Mouse (Mus musculus): ENCODE measurements around the gene Bcat2. TPM values are rescaled to one million over a fixed set of nuclear protein-coding genes. Genes with fewer than 3 reads are reported as not detected.

Bcat2 gene
- total and polyA plus RNA-seq, 3 experiments, result 13.5 to 65.6 (median 30.9) TPM

DNA sequence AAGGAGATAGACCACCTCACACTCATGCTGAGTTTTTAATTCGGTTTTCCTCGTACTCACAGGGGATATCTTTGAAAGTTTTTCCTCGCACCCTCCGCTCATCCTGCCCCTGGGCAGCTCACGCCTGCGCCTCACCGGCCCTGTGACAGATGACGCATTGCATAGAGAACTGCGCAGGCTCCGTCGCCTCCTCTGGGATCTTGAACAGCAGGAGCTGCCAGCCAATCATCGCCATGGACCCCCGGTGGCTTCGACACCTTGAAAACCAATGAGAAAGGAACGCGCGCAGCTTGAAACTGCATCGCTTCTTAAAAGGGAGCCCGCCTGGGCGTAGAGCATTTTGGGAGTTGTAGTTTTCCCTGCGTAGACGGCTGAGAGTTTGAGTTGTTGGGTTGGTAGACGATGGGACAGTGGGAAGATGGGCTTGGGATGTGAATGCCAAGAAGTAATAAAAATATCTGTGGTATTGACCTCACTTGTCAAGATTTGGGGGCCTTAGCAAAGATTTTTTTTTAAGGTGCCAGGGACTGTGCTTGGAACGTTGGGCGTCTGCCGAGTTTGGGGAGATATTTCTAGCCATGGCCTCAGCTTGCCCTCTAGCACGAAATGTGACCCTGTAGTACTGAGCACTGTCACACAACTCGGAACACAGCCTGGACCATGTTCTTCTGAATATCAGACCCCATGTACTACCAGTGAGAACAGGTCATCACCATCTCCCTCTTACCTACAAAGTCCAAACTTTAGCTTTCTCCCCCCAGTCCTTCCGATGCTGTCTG is 68.9 kb downstream of the Bcat2 start:
- H3K27ac ChIP-seq (ENCODE audit: insufficient read depth, low read depth), result no peak overlapping the region
- H3K4me1 ChIP-seq (ENCODE audit: control insufficient read depth in 1 of 2, insufficient read depth in 2 of 2), result peaks cover 23 to 91% of the 10 kb centered on the region in 2 experiments
- TF ChIP-seq PAX5 (IDR thresholded peaks at IDR 0.05; ENCODE audit: low read length), result no peak
- no peak for TF ChIP-seq RAD21 (IDR thresholded peaks at IDR 0.05; ENCODE audit: low read depth, low read length)
- peak; percentile 22; the same call in 1 of the 2 replicates for TF ChIP-seq HCFC1 (IDR thresholded peaks at IDR 0.05; ENCODE audit: low read depth, low read length)
- TF ChIP-seq ETS1 (conservative IDR thresholded peaks at IDR 0.05; ENCODE audit: low read depth, low read length), result no peak
- H3K9ac ChIP-seq (ENCODE audit: insufficient read depth, low read depth), result no peak overlapping the region
- H3K9me3 ChIP-seq (replicated peaks; ENCODE audit: low read length), result peaks cover 10% of the 10 kb centered on the region
- H3K4me2 ChIP-seq (ENCODE audit: insufficient read depth, low read depth, poor library complexity, severe bottlenecking), result no peak overlapping the region
- no peaks in the 10 kb centered on the region for H3K79me2 ChIP-seq (replicated peaks; ENCODE audit: control insufficient read depth, extremely low read depth, insufficient read depth, poor library complexity, severe bottlenecking)
- dilution Hi-C loops (cut with MboI; ENCODE audit: extremely low pct_ligation_motif_present, extremely low pct_unique_long_range_greater_than_20kb, low sequenced_read_pairs), result no loop called here
- H3K36me3 ChIP-seq (replicated peaks in 1 of 2; ENCODE audit: control insufficient read depth in 1 of 2, insufficient read depth in 1 of 2, low read length in 1 of 2), result peaks cover 0 to 14% of the 10 kb centered on the region in 2 experiments
- no peak for DNase-seq (ENCODE audit: extremely low read depth)
- H3K27me3 ChIP-seq (replicated peaks), result no peaks in the 10 kb centered on the region
- no peak overlapping the region for H3K4me3 ChIP-seq (replicated peaks in 1 of 3; ENCODE audit: low read depth in 2 of 3, low read length in 2 of 3, poor library complexity in 1 of 3)
- in situ Hi-C loops (cut with MboI; ENCODE audit: low pct_ligation_motif_present, low pct_unique_long_range_greater_than_20kb, low sequenced_read_pairs), result loop anchor here (5.0 kb wide), 1 partner anchor 43 kb away; the partner anchor contains the start of gene Ntn5

Other genes with a start within 250 kb of the Bcat2 start
Only the 20 nearest of the 36 such genes appear.
- 224 and 253 TPM in 2 replicates for gene Ruvbl2, start 132.1 kb upstream of the Bcat2 start, total RNA-seq (2012; rRNA removed)
- gene Ruvbl2, start 132.1 kb upstream of the Bcat2 start, total RNA-seq (2014; rRNA removed), result 229 and 267 TPM in 2 replicates
- 253 and 277 TPM in 2 replicates for gene Ruvbl2, start 132.1 kb upstream of the Bcat2 start, polyA plus RNA-seq (2012; ENCODE audit: insufficient read length, low read depth)
- 142 and 164 TPM in 2 replicates for gene Ftl1, start 110.3 kb upstream of the Bcat2 start, total RNA-seq (2012; rRNA removed)
- gene Ftl1, start 110.3 kb upstream of the Bcat2 start, total RNA-seq (2014; rRNA removed), result 790 and 1,027 TPM in 2 replicates
- 31.2 and 60.3 TPM in 2 replicates for gene Ftl1, start 110.3 kb upstream of the Bcat2 start, polyA plus RNA-seq (2012; ENCODE audit: insufficient read length, low read depth)
- gene Bax, start 103.3 kb upstream of the Bcat2 start, total RNA-seq (2012; rRNA removed), result 232 and 233 TPM in 2 replicates
- 185 and 195 TPM in 2 replicates for gene Bax, start 103.3 kb upstream of the Bcat2 start, total RNA-seq (2014; rRNA removed)
- gene Bax, start 103.3 kb upstream of the Bcat2 start, polyA plus RNA-seq (2012; ENCODE audit: insufficient read length, low read depth), result 273 and 321 TPM in 2 replicates
- 0.13 and 0.17 TPM in 2 replicates for gene Tulp2, start 88.3 kb upstream of the Bcat2 start, total RNA-seq (2012; rRNA removed)
- gene Tulp2, start 88.3 kb upstream of the Bcat2 start, total RNA-seq (2014; rRNA removed), result not detected in 2 replicates
- not detected in 2 replicates for gene Tulp2, start 88.3 kb upstream of the Bcat2 start, polyA plus RNA-seq (2012; ENCODE audit: insufficient read length, low read depth)
- gene Gm45808, start 83.3 kb upstream of the Bcat2 start, total RNA-seq (2012; rRNA removed), result 5.0 and 5.7 TPM in 2 replicates
- gene Gm45808, start 83.3 kb upstream of the Bcat2 start, total RNA-seq (2014; rRNA removed), result 0.85 and 1.3 TPM in 2 replicates
- 2.2 TPM in 1 of 2 replicates, not detected in the other for gene Gm45808, start 83.3 kb upstream of the Bcat2 start, polyA plus RNA-seq (2012; ENCODE audit: insufficient read length, low read depth)
- gene Dhdh, start 81.3 kb upstream of the Bcat2 start, total RNA-seq (2012; rRNA removed), result 5.9 and 6.4 TPM in 2 replicates
- gene Dhdh, start 81.3 kb upstream of the Bcat2 start, total RNA-seq (2014; rRNA removed), result 7.1 and 7.2 TPM in 2 replicates
- gene Dhdh, start 81.3 kb upstream of the Bcat2 start, polyA plus RNA-seq (2012; ENCODE audit: insufficient read length, low read depth), result 15.3 and 18.0 TPM in 2 replicates
- 83.4 and 92.6 TPM in 2 replicates for gene Nucb1, start 59.7 kb upstream of the Bcat2 start, total RNA-seq (2012; rRNA removed)
- 40.8 and 46.2 TPM in 2 replicates for gene Nucb1, start 59.7 kb upstream of the Bcat2 start, total RNA-seq (2014; rRNA removed)
- gene Nucb1, start 59.7 kb upstream of the Bcat2 start, polyA plus RNA-seq (2012; ENCODE audit: insufficient read length, low read depth), result 90.4 and 129 TPM in 2 replicates
- 11.7 and 12.0 TPM in 2 replicates for gene Ppp1r15a, start 43.9 kb upstream of the Bcat2 start, total RNA-seq (2012; rRNA removed)
- gene Ppp1r15a, start 43.9 kb upstream of the Bcat2 start, total RNA-seq (2014; rRNA removed), result 12.5 and 13.9 TPM in 2 replicates
- gene Ppp1r15a, start 43.9 kb upstream of the Bcat2 start, polyA plus RNA-seq (2012; ENCODE audit: insufficient read length, low read depth), result 31.8 and 37.1 TPM in 2 replicates
- gene Plekha4, start 43.8 kb upstream of the Bcat2 start, total RNA-seq (2012; rRNA removed), result 0.25 TPM in 2 replicates
- gene Plekha4, start 43.8 kb upstream of the Bcat2 start, total RNA-seq (2014; rRNA removed), result 0.28 TPM in 1 of 2 replicates, not detected in the other
- 0.90 and 1.3 TPM in 2 replicates for gene Plekha4, start 43.8 kb upstream of the Bcat2 start, polyA plus RNA-seq (2012; ENCODE audit: insufficient read length, low read depth)
- not detected in 2 replicates for gene Hsd17b14, start 15.3 kb upstream of the Bcat2 start, total RNA-seq (2012; rRNA removed)
- gene Hsd17b14, start 15.3 kb upstream of the Bcat2 start, total RNA-seq (2014; rRNA removed), result not detected in 2 replicates
- 1.5 and 2.3 TPM in 2 replicates for gene Hsd17b14, start 15.3 kb upstream of the Bcat2 start, polyA plus RNA-seq (2012; ENCODE audit: insufficient read length, low read depth)
- 0.38 and 0.51 TPM in 2 replicates for gene Fgf21, start 45.3 kb downstream of the Bcat2 start, total RNA-seq (2012; rRNA removed)
- 0.72 and 0.86 TPM in 2 replicates for gene Fgf21, start 45.3 kb downstream of the Bcat2 start, total RNA-seq (2014; rRNA removed)
- 0.41 and 0.44 TPM in 2 replicates for gene Fgf21, start 45.3 kb downstream of the Bcat2 start, polyA plus RNA-seq (2012; ENCODE audit: insufficient read length, low read depth)
- gene Fut1, start 47.1 kb downstream of the Bcat2 start, total RNA-seq (2012; rRNA removed), result 1.3 and 6.4 TPM in 2 replicates
- gene Fut1, start 47.1 kb downstream of the Bcat2 start, total RNA-seq (2014; rRNA removed), result 1.8 and 2.5 TPM in 2 replicates
- gene Fut1, start 47.1 kb downstream of the Bcat2 start, polyA plus RNA-seq (2012; ENCODE audit: insufficient read length, low read depth), result 2.4 and 2.5 TPM in 2 replicates
- 0.08 and 0.21 TPM in 2 replicates for gene Izumo1, start 51.7 kb downstream of the Bcat2 start, total RNA-seq (2012; rRNA removed)
- gene Izumo1, start 51.7 kb downstream of the Bcat2 start, total RNA-seq (2014; rRNA removed), result 0.16 and 0.17 TPM in 2 replicates
- 0.34 and 0.44 TPM in 2 replicates for gene Izumo1, start 51.7 kb downstream of the Bcat2 start, polyA plus RNA-seq (2012; ENCODE audit: insufficient read length, low read depth)
- gene Rasip1, start 57.3 kb downstream of the Bcat2 start, total RNA-seq (2012; rRNA removed), result 2.4 and 2.9 TPM in 2 replicates
- gene Rasip1, start 57.3 kb downstream of the Bcat2 start, total RNA-seq (2014; rRNA removed), result 0.46 and 0.55 TPM in 2 replicates
- 0.76 and 0.77 TPM in 2 replicates for gene Rasip1, start 57.3 kb downstream of the Bcat2 start, polyA plus RNA-seq (2012; ENCODE audit: insufficient read length, low read depth)
- gene Mamstr, start 69.8 kb downstream of the Bcat2 start, total RNA-seq (2012; rRNA removed), result 0.04 and 0.17 TPM in 2 replicates
- not detected in 2 replicates for gene Mamstr, start 69.8 kb downstream of the Bcat2 start, total RNA-seq (2014; rRNA removed)
- 0.16 and 0.31 TPM in 2 replicates for gene Mamstr, start 69.8 kb downstream of the Bcat2 start, polyA plus RNA-seq (2012; ENCODE audit: insufficient read length, low read depth)
- gene Fut2, start 96.2 kb downstream of the Bcat2 start, total RNA-seq (2012; rRNA removed), result not detected in 2 replicates
- not detected in 2 replicates for gene Fut2, start 96.2 kb downstream of the Bcat2 start, total RNA-seq (2014; rRNA removed)
- gene Fut2, start 96.2 kb downstream of the Bcat2 start, polyA plus RNA-seq (2012; ENCODE audit: insufficient read length, low read depth), result not detected in 2 replicates
- 0.08 TPM in 1 of 2 replicates, not detected in the other for gene Ntn5, start 113.9 kb downstream of the Bcat2 start, total RNA-seq (2012; rRNA removed)
- gene Ntn5, start 113.9 kb downstream of the Bcat2 start, total RNA-seq (2014; rRNA removed), result not detected in 2 replicates
- gene Ntn5, start 113.9 kb downstream of the Bcat2 start, polyA plus RNA-seq (2012; ENCODE audit: insufficient read length, low read depth), result 0.57 and 0.63 TPM in 2 replicates
- gene Sec1, start 124.2 kb downstream of the Bcat2 start, total RNA-seq (2012; rRNA removed), result 0.04 and 0.08 TPM in 2 replicates
- 0.18 and 0.26 TPM in 2 replicates for gene Sec1, start 124.2 kb downstream of the Bcat2 start, total RNA-seq (2014; rRNA removed)
- 0.33 and 0.46 TPM in 2 replicates for gene Sec1, start 124.2 kb downstream of the Bcat2 start, polyA plus RNA-seq (2012; ENCODE audit: insufficient read length, low read depth)
- gene Car11, start 129.7 kb downstream of the Bcat2 start, total RNA-seq (2012; rRNA removed), result 0.25 TPM in 1 of 2 replicates, not detected in the other
- not detected in 2 replicates for gene Car11, start 129.7 kb downstream of the Bcat2 start, total RNA-seq (2014; rRNA removed)
- 0.61 TPM in 1 of 2 replicates, not detected in the other for gene Car11, start 129.7 kb downstream of the Bcat2 start, polyA plus RNA-seq (2012; ENCODE audit: insufficient read length, low read depth)
- gene Dbp, start 134.9 kb downstream of the Bcat2 start, total RNA-seq (2012; rRNA removed), result 7.9 and 8.5 TPM in 2 replicates
- gene Dbp, start 134.9 kb downstream of the Bcat2 start, total RNA-seq (2014; rRNA removed), result 11.0 and 12.4 TPM in 2 replicates
- 7.2 and 10.4 TPM in 2 replicates for gene Dbp, start 134.9 kb downstream of the Bcat2 start, polyA plus RNA-seq (2012; ENCODE audit: insufficient read length, low read depth)